Mouse (Mus musculus): ENCODE data around the gene Gm44503. TPM values are rescaled to one million over a fixed set of nuclear protein-coding genes. Genes with fewer than 3 reads are reported as not detected.

The Gm44503 gene
- polyA plus RNA-seq, 1 experiment, result not detected

- peak within 1 kb of the TSS; percentile 89 for H3K4me3 ChIP-seq (ENCODE audit: control insufficient read depth, insufficient read depth, low read length)
- peak; percentile 91 for DNase-seq
- H3K27me3 ChIP-seq (ENCODE audit: control insufficient read depth, insufficient read depth, low read length), result no peaks in the 10 kb centered on the region
- under 1% methylated on average over 41 of the region's 41 CpGs for WGBS
- no peaks in the 10 kb centered on the region for H3K36me3 ChIP-seq (ENCODE audit: control insufficient read depth, insufficient read depth, low read length)
- H3K27ac ChIP-seq (ENCODE audit: control insufficient read depth, insufficient read depth, low read length), result peak within 1 kb of the TSS; percentile 53
- H3K4me1 ChIP-seq (replicated peaks; ENCODE audit: control insufficient read depth, insufficient read depth, low read length), result peaks cover 17% of the 10 kb centered on the region
- TF ChIP-seq CTCF (IDR thresholded peaks at IDR 0.05; ENCODE audit: borderline replicate concordance, control insufficient read depth, extremely low read depth, insufficient read depth, low read length, poor library complexity), result peak; percentile 90
- TF ChIP-seq POLR2A (IDR thresholded peaks at IDR 0.05; ENCODE audit: control insufficient read depth, extremely low read depth, insufficient read depth, low read length, poor library complexity), result peak; percentile 33; the same call in 1 of the 2 replicates
Measured at GRCm38 (mm10) chr9:73044146-73045079, 85.8 kb downstream of the Gm44503 start, which contains the start of gene Rab27a. Rab27a (plus strand) TSS chr9:73044854.

DNA sequence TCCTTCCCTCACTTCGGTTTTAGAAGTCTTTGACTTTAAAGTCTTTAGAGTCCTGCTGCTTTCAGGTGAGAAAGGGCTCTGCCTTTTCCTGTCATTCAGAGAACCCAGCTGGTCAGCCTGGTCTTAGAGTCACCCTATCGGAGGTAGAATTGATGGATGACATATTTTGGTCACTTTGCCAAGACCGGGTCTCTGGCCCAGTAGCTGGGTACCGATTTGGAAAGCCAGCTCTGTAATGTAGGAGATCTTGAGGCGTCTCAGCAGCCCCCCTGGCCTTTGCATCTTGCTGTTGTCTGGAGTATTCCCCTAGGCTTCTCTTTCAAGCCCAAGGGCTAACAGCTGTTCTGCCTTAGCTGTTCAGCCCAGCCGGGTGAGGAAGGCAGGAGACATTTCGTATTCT lies 86.6 kb downstream of the Gm44503 start:
- under 1% methylated on average over 7 of the region's 7 CpGs for WGBS

DNA sequence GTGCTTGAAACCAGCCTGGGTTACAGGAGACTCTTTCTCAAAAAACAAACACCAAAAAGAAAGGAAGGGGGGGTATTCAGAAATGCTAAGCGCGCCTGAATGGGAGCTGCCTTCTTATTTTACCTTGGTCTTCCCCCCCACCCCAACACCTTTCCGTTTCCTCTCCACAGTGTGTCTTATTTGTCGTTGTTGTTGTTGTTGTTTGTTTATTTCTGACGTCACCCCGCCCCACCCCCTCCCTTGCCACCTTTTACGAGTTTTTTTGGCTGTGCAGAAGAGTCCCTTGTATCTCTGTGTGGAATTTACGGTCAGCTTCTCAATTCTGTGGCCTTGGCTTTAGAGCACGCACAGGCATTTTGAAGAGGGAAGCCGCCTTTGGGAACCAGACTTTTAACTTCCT lies 87.1 kb downstream of the Gm44503 start:
- DNase-seq, result no peak
- Histone ChIP-seq H3K4me1 (replicated peaks; ENCODE audit: control insufficient read depth, insufficient read depth, low read length) (peaks cover 13% of the 10 kb centered on the region), H3K27me3 (ENCODE audit: control insufficient read depth, insufficient read depth, low read length) (no peaks in the 10 kb centered on the region), H3K4me3 (ENCODE audit: control insufficient read depth, insufficient read depth, low read length) (peak overlapping the region; percentile 89), H3K36me3 (ENCODE audit: control insufficient read depth, insufficient read depth, low read length) (no peaks in the 10 kb centered on the region), H3K27ac (ENCODE audit: control insufficient read depth, insufficient read depth, low read length) (no peak overlapping the region; the same call in 1 of the 2 replicates)
- TF ChIP-seq CTCF (IDR thresholded peaks at IDR 0.05; ENCODE audit: borderline replicate concordance, control insufficient read depth, extremely low read depth, insufficient read depth, low read length, poor library complexity) (no peak), POLR2A (IDR thresholded peaks at IDR 0.05; ENCODE audit: control insufficient read depth, extremely low read depth, insufficient read depth, low read length, poor library complexity) (no peak)
- 14% methylated on average over 10 of the region's 10 CpGs for WGBS

More for the DNA sequence above, 86.6 kb downstream of the Gm44503 start:
- peak; percentile 22 for DNase-seq
- Histone ChIP-seq H3K4me3 (ENCODE audit: control insufficient read depth, insufficient read depth, low read length) (peak overlapping the region; percentile 89), H3K27ac (ENCODE audit: control insufficient read depth, insufficient read depth, low read length) (peak overlapping the region; percentile 46), H3K27me3 (ENCODE audit: control insufficient read depth, insufficient read depth, low read length) (no peaks in the 10 kb centered on the region), H3K36me3 (ENCODE audit: control insufficient read depth, insufficient read depth, low read length) (no peaks in the 10 kb centered on the region), H3K4me1 (replicated peaks; ENCODE audit: control insufficient read depth, insufficient read depth, low read length) (peaks cover 15% of the 10 kb centered on the region)
- no peak for TF ChIP-seq POLR2A (IDR thresholded peaks at IDR 0.05; ENCODE audit: control insufficient read depth, extremely low read depth, insufficient read depth, low read length, poor library complexity)
- TF ChIP-seq CTCF (IDR thresholded peaks at IDR 0.05; ENCODE audit: borderline replicate concordance, control insufficient read depth, extremely low read depth, insufficient read depth, low read length, poor library complexity), result no peak

GRCm38 (mm10) chr9:73047906-73048305 lies 89.3 kb downstream of the Gm44503 start:
- WGBS, result 88% methylated on average over 2 of the region's 2 CpGs
- H3K36me3 ChIP-seq (ENCODE audit: control insufficient read depth, insufficient read depth, low read length), result no peaks in the 10 kb centered on the region
- no peak overlapping the region for H3K4me3 ChIP-seq (ENCODE audit: control insufficient read depth, insufficient read depth, low read length)
- TF ChIP-seq POLR2A (IDR thresholded peaks at IDR 0.05; ENCODE audit: control insufficient read depth, extremely low read depth, insufficient read depth, low read length, poor library complexity), result no peak
- no peak for TF ChIP-seq CTCF (IDR thresholded peaks at IDR 0.05; ENCODE audit: borderline replicate concordance, control insufficient read depth, extremely low read depth, insufficient read depth, low read length, poor library complexity)
- H3K27me3 ChIP-seq (ENCODE audit: control insufficient read depth, insufficient read depth, low read length), result no peaks in the 10 kb centered on the region
- no peak for DNase-seq
- no peak overlapping the region for H3K27ac ChIP-seq (ENCODE audit: control insufficient read depth, insufficient read depth, low read length)
- H3K4me1 ChIP-seq (replicated peaks; ENCODE audit: control insufficient read depth, insufficient read depth, low read length), result peaks cover 13% of the 10 kb centered on the region

DNA sequence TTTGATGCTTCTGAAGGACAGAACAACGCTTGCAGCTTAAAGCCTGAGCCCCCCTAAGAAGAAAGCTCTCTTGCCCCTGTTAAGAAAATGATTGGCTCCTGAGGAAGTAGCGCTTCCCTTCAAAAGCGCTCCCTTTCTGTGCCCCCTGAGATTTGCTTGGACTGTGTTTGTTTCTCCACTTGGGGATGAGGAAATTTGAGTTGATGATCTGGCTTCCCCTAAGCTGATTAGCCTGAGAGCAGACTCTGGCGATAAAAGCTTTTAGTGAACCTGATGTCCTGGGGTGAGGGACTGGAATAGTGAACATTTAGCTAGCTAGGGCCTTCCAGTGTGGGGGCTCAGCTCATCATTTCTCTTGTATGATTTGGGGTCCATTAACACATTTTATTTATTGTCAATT lies 90.3 kb downstream of the Gm44503 start:
- no peaks in the 10 kb centered on the region for H3K36me3 ChIP-seq (ENCODE audit: control insufficient read depth, insufficient read depth, low read length)
- no peak overlapping the region for H3K4me3 ChIP-seq (ENCODE audit: control insufficient read depth, insufficient read depth, low read length)
- no peak for TF ChIP-seq POLR2A (IDR thresholded peaks at IDR 0.05; ENCODE audit: control insufficient read depth, extremely low read depth, insufficient read depth, low read length, poor library complexity)
- no peak for TF ChIP-seq CTCF (IDR thresholded peaks at IDR 0.05; ENCODE audit: borderline replicate concordance, control insufficient read depth, extremely low read depth, insufficient read depth, low read length, poor library complexity)
- H3K4me1 ChIP-seq (replicated peaks; ENCODE audit: control insufficient read depth, insufficient read depth, low read length), result peaks cover 13% of the 10 kb centered on the region
- H3K27ac ChIP-seq (ENCODE audit: control insufficient read depth, insufficient read depth, low read length), result no peak overlapping the region
- H3K27me3 ChIP-seq (ENCODE audit: control insufficient read depth, insufficient read depth, low read length), result no peaks in the 10 kb centered on the region
- 79% methylated on average over 4 of the region's 4 CpGs for WGBS
- no peak for DNase-seq

DNA sequence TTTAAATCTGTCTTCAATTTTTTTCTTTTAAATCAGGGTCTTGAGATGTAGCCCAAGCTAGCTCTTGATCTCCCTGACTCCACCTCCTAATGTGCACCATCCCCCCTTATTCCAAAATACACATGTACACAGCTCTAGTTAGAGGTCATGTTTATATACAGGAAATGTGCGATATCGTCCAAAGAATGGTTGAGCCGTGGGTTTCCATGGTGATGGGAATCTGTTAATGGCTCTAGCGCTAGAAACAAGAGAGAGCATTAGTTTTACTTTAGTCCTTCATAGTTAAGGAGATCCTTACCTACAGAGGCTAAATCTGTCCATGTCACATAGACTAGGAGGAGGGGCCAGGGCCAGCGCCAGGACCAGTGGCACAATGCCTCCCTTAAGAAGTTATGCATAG lies 91.2 kb downstream of the Gm44503 start:
- peaks cover 13% of the 10 kb centered on the region for H3K4me1 ChIP-seq (replicated peaks; ENCODE audit: control insufficient read depth, insufficient read depth, low read length)
- no peak overlapping the region for H3K27ac ChIP-seq (ENCODE audit: control insufficient read depth, insufficient read depth, low read length)
- TF ChIP-seq CTCF (IDR thresholded peaks at IDR 0.05; ENCODE audit: borderline replicate concordance, control insufficient read depth, extremely low read depth, insufficient read depth, low read length, poor library complexity), result no peak
- TF ChIP-seq POLR2A (IDR thresholded peaks at IDR 0.05; ENCODE audit: control insufficient read depth, extremely low read depth, insufficient read depth, low read length, poor library complexity), result no peak
- 93% methylated on average over 5 of the region's 5 CpGs for WGBS
- DNase-seq, result no peak
- no peaks in the 10 kb centered on the region for H3K36me3 ChIP-seq (ENCODE audit: control insufficient read depth, insufficient read depth, low read length)
- no peaks in the 10 kb centered on the region for H3K27me3 ChIP-seq (ENCODE audit: control insufficient read depth, insufficient read depth, low read length)
- H3K4me3 ChIP-seq (ENCODE audit: control insufficient read depth, insufficient read depth, low read length), result no peak overlapping the region

Data from thymus, adult 2 months (tissue).